Mouse (Mus musculus) myocyte (in vitro differentiated cells): ENCODE measurements around the gene Nucb2. TPM values are rescaled to one million over a fixed set of nuclear protein-coding genes. Genes with fewer than 3 reads are reported as not detected.

ENCODE experiments used
- H3K27me3 ChIP-seq: one replicate; pipeline ENCODE4 v1.6.1; 2011; ENCODE audit not compliant: control insufficient read depth, insufficient read depth, insufficient read length
- H3K36me3 ChIP-seq: one replicate; pipeline ENCODE4 v1.6.1; 2011; ENCODE audit not compliant: control insufficient read depth, insufficient read depth
- H3K4me2 ChIP-seq: one replicate; pipeline ENCODE4 v1.6.1; 2011; ENCODE audit warnings: low read depth, control low read depth
- H3K4me3 ChIP-seq: one replicate; pipeline ENCODE4 v1.5.1; 2011; ENCODE audit warnings: mild to moderate bottlenecking, control low read depth, moderate library complexity
- H3K79me2 ChIP-seq: one replicate; pipeline ENCODE4 v1.6.1; 2011; ENCODE audit not compliant: control insufficient read depth, insufficient read depth
- H3ac ChIP-seq: one replicate; pipeline ENCODE4 v1.6.1; 2011; ENCODE audit not compliant: control insufficient read depth, insufficient read length
- CEBPB ChIP-seq: IDR thresholded peaks from 2 replicates; pipeline ENCODE4 v1.6.1; 2011; ENCODE audit warnings: mild to moderate bottlenecking, moderate library complexity; ENCODE audit not compliant: poor library complexity, insufficient read depth, severe bottlenecking
- E2F4 ChIP-seq: IDR thresholded peaks from one replicate; pipeline ENCODE4 v1.6.1; 2011; ENCODE audit warnings: mild to moderate bottlenecking, control low read depth, moderate library complexity; ENCODE audit not compliant: insufficient read depth
- MAX ChIP-seq: IDR thresholded peaks from one replicate; pipeline ENCODE4 v1.6.1; 2011; ENCODE audit warnings: low read depth, mild to moderate bottlenecking, control low read depth
- MYOD1 ChIP-seq, 3 experiments: IDR thresholded peaks; one replicate each; pipeline ENCODE4 v1.6.1; 2011; ENCODE audit warnings: control low read depth in 2 of 3, low read depth in 2 of 3, mild to moderate bottlenecking in 2 of 3, moderate library complexity in 1 of 3; ENCODE audit not compliant: insufficient read length in 2 of 3, control insufficient read depth in 1 of 3
- MYOG ChIP-seq, 3 experiments: IDR thresholded peaks; one replicate each; pipeline ENCODE4 v1.6.1; 2011; ENCODE audit warnings: control low read depth in 2 of 3, low read depth in 2 of 3, mild to moderate bottlenecking in 2 of 3; ENCODE audit not compliant: insufficient read length in 2 of 3, control insufficient read depth in 1 of 3, insufficient read depth in 1 of 3
- POLR2A ChIP-seq: IDR thresholded peaks from one replicate; pipeline ENCODE4 v1.6.1; 2011; ENCODE audit warnings: low read depth, mild to moderate bottlenecking, control low read depth, moderate library complexity; ENCODE audit not compliant: insufficient read length
- POLR2AphosphoS2 ChIP-seq: IDR thresholded peaks from one replicate; pipeline ENCODE4 v1.6.1; 2011; ENCODE audit warnings: low read depth, control low read depth; ENCODE audit not compliant: insufficient read length
- REST ChIP-seq: IDR thresholded peaks from one replicate; pipeline ENCODE4 v1.6.1; 2011; ENCODE audit warnings: mild to moderate bottlenecking, control low read depth, moderate library complexity; ENCODE audit not compliant: insufficient read depth, insufficient read length
- SRF ChIP-seq: IDR thresholded peaks from one replicate; pipeline ENCODE4 v1.6.1; 2011; ENCODE audit warnings: low read depth; ENCODE audit not compliant: control insufficient read depth, insufficient read length
- TCF12 ChIP-seq: IDR thresholded peaks from one replicate; pipeline ENCODE4 v1.6.1; 2011; ENCODE audit warnings: mild to moderate bottlenecking, control low read depth; ENCODE audit not compliant: poor library complexity, insufficient read depth, severe bottlenecking
- TCF3 ChIP-seq: IDR thresholded peaks from one replicate; pipeline ENCODE4 v1.6.1; 2011; ENCODE audit warnings: low read depth, control low read depth; ENCODE audit not compliant: insufficient read length
- USF1 ChIP-seq: IDR thresholded peaks from one replicate; pipeline ENCODE4 v1.6.1; 2011; ENCODE audit warnings: low read depth, mild to moderate bottlenecking, control low read depth, moderate library complexity
- polyA plus RNA-seq: library from polyadenylated mRNA; unstranded; fragments of >200 nt; fragmentation: generic; extraction: Trizol; gene quantifications from one replicate; pipeline ENCODE4 v1.2.1, GENCODE M21; 2012; ENCODE audit warnings: missing spikeins

Gene Nucb2
- polyA plus RNA-seq, 1 experiment, result 4.5 TPM

GRCm38 (mm10) chr7:116491113-116491512 lies 13.1 kb upstream of the Nucb2 start:
- H3K4me3 ChIP-seq, result no peak overlapping the region
- H3K36me3 ChIP-seq, result no peaks in the 10 kb centered on the region
- H3K4me2 ChIP-seq, result no peak overlapping the region
- TF ChIP-seq TCF12 (no peak), USF1 (no peak), MAX (no peak), POLR2A (no peak), E2F4 (no peak), MYOG (IDR thresholded peaks at IDR 0.05; ENCODE audit: control insufficient read depth in 1 of 3, insufficient read depth in 1 of 3, insufficient read length in 2 of 3, low read depth in 2 of 3) (no peak), CEBPB (no peak), REST (no peak), TCF3 (no peak), POLR2AphosphoS2 (no peak)
- H3K27me3 ChIP-seq, result no peaks in the 10 kb centered on the region
- H3ac ChIP-seq, result no peak overlapping the region
- no peaks in the 10 kb centered on the region for H3K79me2 ChIP-seq

- no peaks in the 10 kb centered on the region for H3K27me3 ChIP-seq
- no peaks in the 10 kb centered on the region for H3K79me2 ChIP-seq
- H3K4me3 ChIP-seq, result no peak overlapping the region
- no peak overlapping the region for H3ac ChIP-seq
- H3K36me3 ChIP-seq, result no peaks in the 10 kb centered on the region
- TF ChIP-seq USF1 (no peak), MAX (no peak), POLR2AphosphoS2 (no peak), REST (no peak), E2F4 (no peak), MYOG (IDR thresholded peaks at IDR 0.05; ENCODE audit: control insufficient read depth in 1 of 3, insufficient read depth in 1 of 3, insufficient read length in 2 of 3, low read depth in 2 of 3) (no peak)
- H3K4me2 ChIP-seq, result no peak overlapping the region
These were observed 10.7 kb upstream of the Nucb2 start for GRCm38 (mm10) chr7:116493267-116494003.

DNA sequence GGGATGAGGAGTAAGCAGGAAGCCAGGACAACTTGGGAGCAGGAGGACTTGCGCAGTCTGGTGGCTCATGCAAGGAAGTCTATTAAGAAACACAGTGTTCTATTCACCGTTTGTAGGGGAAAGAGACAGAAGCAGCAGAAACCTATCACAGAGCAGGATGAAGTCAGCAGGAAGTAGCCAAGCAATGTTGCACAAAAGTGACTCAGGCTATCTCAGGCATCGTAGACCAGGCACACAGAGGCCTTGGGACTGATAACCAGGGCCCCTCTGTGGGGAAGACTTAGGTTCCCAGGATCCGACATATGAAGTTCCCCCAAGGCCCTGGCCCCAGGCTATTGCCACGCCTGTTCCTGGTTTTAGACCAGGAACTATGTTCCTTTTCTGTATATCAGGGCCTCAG lies 9.6 kb upstream of the Nucb2 start:
- TF ChIP-seq SRF (no peak), E2F4 (no peak), REST (no peak), TCF3 (no peak)
- Histone ChIP-seq H3K27me3 (no peaks in the 10 kb centered on the region), H3K36me3 (no peaks in the 10 kb centered on the region), H3ac (no peak overlapping the region), H3K4me2 (no peak overlapping the region), H3K4me3 (no peak overlapping the region), H3K79me2 (no peaks in the 10 kb centered on the region)

GRCm38 (mm10) chr7:116496760-116497159 lies 7.4 kb upstream of the Nucb2 start:
- Histone ChIP-seq H3K36me3 (no peaks in the 10 kb centered on the region), H3K4me3 (no peak overlapping the region), H3K27me3 (no peaks in the 10 kb centered on the region), H3ac (no peak overlapping the region), H3K4me2 (no peak overlapping the region), H3K79me2 (no peaks in the 10 kb centered on the region)
- TF ChIP-seq MAX (no peak), MYOG (IDR thresholded peaks at IDR 0.05; ENCODE audit: control insufficient read depth in 1 of 3, insufficient read depth in 1 of 3, insufficient read length in 2 of 3, low read depth in 2 of 3) (no peak), CEBPB (no peak), E2F4 (no peak), SRF (no peak), REST (no peak), USF1 (no peak), POLR2AphosphoS2 (no peak), TCF3 (no peak), POLR2A (no peak), MYOD1 (IDR thresholded peaks at IDR 0.05; ENCODE audit: control insufficient read depth in 1 of 3, insufficient read length in 2 of 3, low read depth in 2 of 3) (no peak), TCF12 (no peak)

DNA sequence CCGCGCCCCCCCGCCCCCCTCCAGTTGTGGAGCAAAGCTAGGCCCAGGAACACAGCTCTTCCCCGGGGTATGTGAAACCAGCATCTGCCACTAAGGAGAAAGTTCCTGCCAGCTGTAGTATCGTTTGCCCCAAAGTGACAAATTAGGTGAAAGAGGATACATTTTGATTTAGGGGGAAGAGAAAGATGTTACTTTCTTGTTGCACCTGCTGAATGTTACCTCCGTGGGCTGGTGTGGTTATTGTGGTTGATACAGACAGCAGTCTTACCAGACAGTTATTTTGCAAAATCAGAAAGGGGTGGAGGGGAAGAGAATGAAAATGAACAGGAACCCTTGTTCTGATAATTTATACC lies 625 bp downstream of the Nucb2 start:
- Histone ChIP-seq H3ac (peak overlapping the region; percentile 35), H3K79me2 (no peaks in the 10 kb centered on the region), H3K27me3 (no peaks in the 10 kb centered on the region), H3K4me2 (peak overlapping the region; percentile 78), H3K36me3 (no peaks in the 10 kb centered on the region), H3K4me3 (peak overlapping the region; percentile 48)
- TF ChIP-seq MYOG (IDR thresholded peaks at IDR 0.05; ENCODE audit: control insufficient read depth in 1 of 3, insufficient read depth in 1 of 3, insufficient read length in 2 of 3, low read depth in 2 of 3), result no peak
- no peak for TF ChIP-seq TCF12
- TF ChIP-seq SRF, result no peak
- no peak for TF ChIP-seq E2F4
- TF ChIP-seq POLR2AphosphoS2, result no peak
- no peak for TF ChIP-seq POLR2A

GRCm38 (mm10) chr7:116514030-116514429 lies 9.9 kb downstream of the Nucb2 start:
- TF ChIP-seq CEBPB, result no peak
- TF ChIP-seq REST, result no peak
- no peak for TF ChIP-seq E2F4
- TF ChIP-seq TCF12, result no peak
- no peak for TF ChIP-seq SRF
- no peak for TF ChIP-seq MAX
- TF ChIP-seq POLR2A, result no peak
- TF ChIP-seq MYOG (IDR thresholded peaks at IDR 0.05; ENCODE audit: control insufficient read depth in 1 of 3, insufficient read depth in 1 of 3, insufficient read length in 2 of 3, low read depth in 2 of 3), result no peak
- TF ChIP-seq TCF3, result no peak
- TF ChIP-seq MYOD1 (IDR thresholded peaks at IDR 0.05; ENCODE audit: control insufficient read depth in 1 of 3, insufficient read length in 2 of 3, low read depth in 2 of 3), result no peak
- TF ChIP-seq POLR2AphosphoS2, result no peak
- TF ChIP-seq USF1, result no peak
- Histone ChIP-seq H3K36me3 (peaks cover 5% of the 10 kb centered on the region), H3K27me3 (no peaks in the 10 kb centered on the region), H3ac (no peak overlapping the region), H3K4me2 (no peak overlapping the region), H3K79me2 (no peaks in the 10 kb centered on the region), H3K4me3 (no peak overlapping the region)
